Mouse (Mus musculus) thymus, adult 2 months (tissue): ENCODE results near the gene Capn7. TPM values are rescaled to one million over a fixed set of nuclear protein-coding genes. Genes with fewer than 3 reads are reported as not detected.

ENCODE experiments used
- DNase-seq: peaks from one replicate; pipeline ENCODE4 v3.0.0; 2021
- H3K27ac ChIP-seq: fragments of 200-500 bp; 2 replicates; pipeline ENCODE4 v1.5.1; 2012; ENCODE audit warnings: low read length, control low read depth; ENCODE audit not compliant: control insufficient read depth, insufficient read depth
- H3K27me3 ChIP-seq: fragments of 200-500 bp; 2 replicates; pipeline ENCODE4 v1.6.1; 2012; ENCODE audit warnings: mild to moderate bottlenecking, low read length, moderate library complexity, mixed read lengths; ENCODE audit not compliant: control insufficient read depth, insufficient read depth
- H3K36me3 ChIP-seq: fragments of 200-500 bp; 2 replicates; pipeline ENCODE4 v1.6.1; 2012; ENCODE audit warnings: mild to moderate bottlenecking, low read length, moderate library complexity; ENCODE audit not compliant: control insufficient read depth, insufficient read depth
- H3K4me1 ChIP-seq: fragments of 200-500 bp; replicated peaks from 2 replicates; pipeline ENCODE4 v1.6.1; 2012; ENCODE audit warnings: low read length; ENCODE audit not compliant: control insufficient read depth, insufficient read depth
- H3K4me3 ChIP-seq: fragments of 200-500 bp; 2 replicates; pipeline ENCODE4 v1.5.1; 2012; ENCODE audit warnings: mild to moderate bottlenecking, low read length, control low read depth, moderate library complexity; ENCODE audit not compliant: control insufficient read depth, insufficient read depth
- CTCF ChIP-seq: fragments of 200-500 bp; IDR thresholded peaks from 2 replicates; pipeline ENCODE4 v1.5.1; 2012; ENCODE audit warnings: mild to moderate bottlenecking, control low read depth, low read length, moderate library complexity, borderline replicate concordance; ENCODE audit not compliant: control insufficient read depth, poor library complexity, insufficient read depth; ENCODE audit errors: extremely low read depth
- POLR2A ChIP-seq: fragments of 200-500 bp; IDR thresholded peaks from 2 replicates; pipeline ENCODE4 v1.6.1; 2012; ENCODE audit warnings: mild to moderate bottlenecking, low read length, control low read depth, moderate library complexity; ENCODE audit not compliant: control insufficient read depth, poor library complexity, insufficient read depth; ENCODE audit errors: extremely low read depth
- WGBS: fragments of 180-500 bp; shearing (Covaris S2); methylation state at CpG from one replicate; pipeline ENCODE4 v1.1.7; 2018; 5-methylcytosine and 5-hydroxymethylcytosine counted together
- polyA plus RNA-seq: library from polyadenylated mRNA; depleted of rRNA; stranded (reverse); fragments of >200 nt; gene quantifications from 2 replicates; pipeline ENCODE4 v1.2.3, GENCODE M21; 2012

Capn7 gene
- polyA plus RNA-seq, 1 experiment, result 24.2 TPM

GRCm38 (mm10) chr14:31393936-31394630, 57.6 kb downstream of the Capn7 start:
- DNase-seq, result no peak
- Histone ChIP-seq H3K27me3 (no peaks in the 10 kb centered on the region), H3K27ac (no peak overlapping the region), H3K36me3 (no peaks in the 10 kb centered on the region), H3K4me1 (peaks cover 17% of the 10 kb centered on the region), H3K4me3 (no peak overlapping the region)
- TF ChIP-seq CTCF, result no peak
- TF ChIP-seq POLR2A, result no peak
- 89% methylated on average over 7 of the region's 7 CpGs for WGBS

- H3K27me3 ChIP-seq, result no peaks in the 10 kb centered on the region
- 96% methylated on average over 9 of the region's 9 CpGs for WGBS
- no peak for DNase-seq
- H3K4me1 ChIP-seq, result peaks cover 18% of the 10 kb centered on the region
- TF ChIP-seq POLR2A (no peak), CTCF (no peak)
- H3K4me3 ChIP-seq, result no peak overlapping the region
- H3K36me3 ChIP-seq, result no peaks in the 10 kb centered on the region
- H3K27ac ChIP-seq, result no peak overlapping the region
Measured at GRCm38 (mm10) chr14:31394822-31395532, 58.5 kb downstream of the Capn7 start.

DNA sequence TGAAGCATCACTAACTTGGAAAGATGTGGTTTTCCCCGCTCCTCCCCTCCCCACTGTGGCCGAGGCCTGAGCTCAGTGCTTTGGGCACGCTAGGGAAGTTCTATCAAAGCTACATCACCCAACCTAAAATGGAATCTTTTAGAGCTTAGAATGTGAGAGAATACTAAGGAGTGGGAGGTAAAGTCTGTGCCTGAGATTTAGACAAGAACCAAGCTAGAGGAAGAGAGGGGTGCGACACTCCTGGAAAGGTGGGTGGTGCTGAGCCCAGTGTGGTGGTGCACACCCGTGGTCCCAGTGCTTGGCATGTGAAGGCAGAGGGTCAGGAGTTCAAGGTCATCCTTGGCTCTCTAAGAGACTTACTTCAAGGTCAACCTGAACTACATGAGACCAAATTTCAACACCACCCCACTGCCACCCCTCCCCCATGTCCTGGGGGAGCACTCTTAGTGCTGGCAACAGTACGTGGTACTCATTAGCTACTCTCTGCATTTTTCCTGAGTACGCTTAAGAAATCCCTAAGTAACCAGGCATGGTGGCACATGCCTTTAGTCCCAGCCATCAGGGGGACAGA, 59.3 kb downstream of the Capn7 start:
- no peak for DNase-seq
- no peak overlapping the region for H3K4me3 ChIP-seq
- no peak for TF ChIP-seq POLR2A
- TF ChIP-seq CTCF, result no peak
- 98% methylated on average over 7 of the region's 7 CpGs for WGBS
- H3K27ac ChIP-seq, result no peak overlapping the region
- H3K4me1 ChIP-seq, result peaks cover 17% of the 10 kb centered on the region
- H3K36me3 ChIP-seq, result no peaks in the 10 kb centered on the region
- no peaks in the 10 kb centered on the region for H3K27me3 ChIP-seq

DNA sequence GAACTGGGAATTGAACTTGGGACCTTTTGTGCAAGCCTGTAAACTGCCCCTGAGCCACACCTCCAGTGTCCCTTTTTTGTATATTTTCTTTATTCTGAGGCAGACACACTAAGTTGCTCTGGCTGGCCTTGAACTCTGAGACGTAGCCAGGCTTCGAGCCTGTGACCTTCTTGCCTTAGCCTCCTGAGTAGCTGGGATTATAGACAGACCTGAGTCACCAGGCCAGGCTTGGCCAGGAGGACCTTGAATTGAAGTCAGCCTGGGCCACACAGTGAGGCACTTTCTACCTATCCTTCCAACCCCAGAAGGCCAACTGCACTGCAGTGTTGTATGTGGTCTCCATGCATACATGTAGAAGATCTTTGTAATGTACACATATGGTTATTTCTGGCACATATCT, 60.0 kb downstream of the Capn7 start:
- peaks cover 17% of the 10 kb centered on the region for H3K4me1 ChIP-seq
- no peak overlapping the region for H3K4me3 ChIP-seq
- no peak overlapping the region for H3K27ac ChIP-seq
- TF ChIP-seq POLR2A (no peak), CTCF (no peak)
- no peaks in the 10 kb centered on the region for H3K36me3 ChIP-seq
- no peak for DNase-seq
- WGBS, result 98% methylated on average over 2 of the region's 2 CpGs
- H3K27me3 ChIP-seq, result no peaks in the 10 kb centered on the region

DNA sequence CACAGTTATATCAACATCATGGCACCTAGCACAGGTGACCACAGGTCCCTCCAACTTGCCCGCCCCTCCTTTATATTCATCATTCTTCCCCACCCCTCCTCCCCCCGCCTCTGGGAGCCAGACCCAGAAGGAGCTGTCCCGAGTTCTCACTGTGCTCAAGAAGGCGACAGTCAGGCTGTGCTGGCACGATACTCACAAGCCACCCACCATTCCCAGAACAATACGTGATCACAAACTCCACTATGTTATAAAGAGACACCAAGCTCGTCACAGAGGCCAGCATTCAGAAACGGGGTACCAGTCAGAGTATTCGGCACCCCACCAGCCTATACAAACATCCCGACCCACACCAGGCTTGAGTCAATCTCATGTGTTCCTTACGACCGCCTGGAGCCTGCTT, 60.9 kb downstream of the Capn7 start:
- Histone ChIP-seq H3K36me3 (no peaks in the 10 kb centered on the region), H3K27ac (no peak overlapping the region), H3K4me3 (no peak overlapping the region), H3K4me1 (peaks cover 19% of the 10 kb centered on the region), H3K27me3 (no peaks in the 10 kb centered on the region)
- DNase-seq, result no peak
- TF ChIP-seq POLR2A (no peak), CTCF (no peak)
- WGBS, result 96% methylated on average over 12 of the region's 12 CpGs

GRCm38 (mm10) chr14:31397791-31398595, 61.6 kb downstream of the Capn7 start:
- Histone ChIP-seq H3K4me1 (peaks cover 22% of the 10 kb centered on the region), H3K27me3 (no peaks in the 10 kb centered on the region), H3K4me3 (no peak overlapping the region), H3K36me3 (no peaks in the 10 kb centered on the region), H3K27ac (no peak overlapping the region)
- no peak for DNase-seq
- TF ChIP-seq POLR2A (no peak), CTCF (no peak)
- 85% methylated on average over 9 of the region's 9 CpGs for WGBS
